Mouse (Mus musculus): ENCODE results near the gene Shank1. TPM values are rescaled to one million over a fixed set of nuclear protein-coding genes. Genes with fewer than 3 reads are reported as not detected.

Gene Shank1
- total RNA-seq, 2 experiments from 2014 or later: 0.23 TPM; not detected in 1

GRCm38 (mm10) chr7:44405346-44406014, 95.4 kb downstream of the Shank1 start:
- ATAC-seq (replicated peaks; ENCODE audit: low FRiP score, poor library complexity, severe bottlenecking): peak; percentile 62; the same call in 1 of the 2 replicates

- ATAC-seq (replicated peaks; ENCODE audit: low FRiP score, poor library complexity, severe bottlenecking): no peak
These were observed 95.9 kb downstream of the Shank1 start for GRCm38 (mm10) chr7:44406015-44406355.

Other genes starting within 250 kb of the Shank1 start
- gene Klk1b21, start 207.9 kb upstream of the Shank1 start, total RNA-seq (2015; ENCODE audit: low replicate concordance): not detected in 2 replicates
- gene Klk1b21, start 207.9 kb upstream of the Shank1 start, total RNA-seq (2017; ENCODE audit: low replicate concordance): not detected in 2 replicates
- gene Klk1b22, start 197.6 kb upstream of the Shank1 start, total RNA-seq (2015; ENCODE audit: low replicate concordance): not detected in 2 replicates
- not detected in 2 replicates for gene Klk1b22, start 197.6 kb upstream of the Shank1 start, total RNA-seq (2017; ENCODE audit: low replicate concordance)
- gene Klk1b16, start 173.5 kb upstream of the Shank1 start, total RNA-seq (2015; ENCODE audit: low replicate concordance): not detected in 2 replicates
- gene Klk1b16, start 173.5 kb upstream of the Shank1 start, total RNA-seq (2017; ENCODE audit: low replicate concordance): not detected in 2 replicates
- not detected in 2 replicates for gene Klk1b24, start 122.0 kb upstream of the Shank1 start, total RNA-seq (2015; ENCODE audit: low replicate concordance)
- not detected in 2 replicates for gene Klk1b24, start 122.0 kb upstream of the Shank1 start, total RNA-seq (2017; ENCODE audit: low replicate concordance)
- gene Klk1b3, start 112.1 kb upstream of the Shank1 start, total RNA-seq (2015; ENCODE audit: low replicate concordance): not detected in 2 replicates
- gene Klk1b3, start 112.1 kb upstream of the Shank1 start, total RNA-seq (2017; ENCODE audit: low replicate concordance): not detected in 2 replicates
- not detected in 2 replicates for gene Klk1b4, start 102.8 kb upstream of the Shank1 start, total RNA-seq (2015; ENCODE audit: low replicate concordance)
- gene Klk1b4, start 102.8 kb upstream of the Shank1 start, total RNA-seq (2017; ENCODE audit: low replicate concordance): not detected in 2 replicates
- not detected in 2 replicates for gene Klk1b5, start 94.3 kb upstream of the Shank1 start, total RNA-seq (2015; ENCODE audit: low replicate concordance)
- gene Klk1b5, start 94.3 kb upstream of the Shank1 start, total RNA-seq (2017; ENCODE audit: low replicate concordance): not detected in 2 replicates
- gene Klk1, start 84.9 kb upstream of the Shank1 start, total RNA-seq (2015; ENCODE audit: low replicate concordance): not detected in 2 replicates
- not detected in 2 replicates for gene Klk1, start 84.9 kb upstream of the Shank1 start, total RNA-seq (2017; ENCODE audit: low replicate concordance)
- not detected in 2 replicates for gene Gm36864, start 74.1 kb upstream of the Shank1 start, total RNA-seq (2015; ENCODE audit: low replicate concordance)
- not detected in 2 replicates for gene Gm36864, start 74.1 kb upstream of the Shank1 start, total RNA-seq (2017; ENCODE audit: low replicate concordance)
- gene 1700028J19Rik, start 63.6 kb upstream of the Shank1 start, total RNA-seq (2015; ENCODE audit: low replicate concordance): not detected in 2 replicates
- 0.90 and 2.2 TPM in 2 replicates for gene 1700028J19Rik, start 63.6 kb upstream of the Shank1 start, total RNA-seq (2017; ENCODE audit: low replicate concordance)
- gene 2410002F23Rik, start 63.5 kb upstream of the Shank1 start, total RNA-seq (2015; ENCODE audit: low replicate concordance): 16.6 and 17.6 TPM in 2 replicates
- 9.2 and 11.4 TPM in 2 replicates for gene 2410002F23Rik, start 63.5 kb upstream of the Shank1 start, total RNA-seq (2017; ENCODE audit: low replicate concordance)
- gene Acp4, start 52.9 kb upstream of the Shank1 start, total RNA-seq (2015; ENCODE audit: low replicate concordance): not detected in 2 replicates
- not detected in 2 replicates for gene Acp4, start 52.9 kb upstream of the Shank1 start, total RNA-seq (2017; ENCODE audit: low replicate concordance)
- not detected in 2 replicates for gene Gm15517, start 48.8 kb upstream of the Shank1 start, total RNA-seq (2015; ENCODE audit: low replicate concordance)
- gene Gm15517, start 48.8 kb upstream of the Shank1 start, total RNA-seq (2017; ENCODE audit: low replicate concordance): not detected in 2 replicates
- gene Clec11a, start 3.4 kb upstream of the Shank1 start, total RNA-seq (2015; ENCODE audit: low replicate concordance): 2.5 TPM in 1 of 2 replicates, not detected in the other
- gene Clec11a, start 3.4 kb upstream of the Shank1 start, total RNA-seq (2017; ENCODE audit: low replicate concordance): not detected in 2 replicates
- gene Syt3, start 73.8 kb downstream of the Shank1 start, total RNA-seq (2015; ENCODE audit: low replicate concordance): not detected in 2 replicates
- gene Syt3, start 73.8 kb downstream of the Shank1 start, total RNA-seq (2017; ENCODE audit: low replicate concordance): not detected in 2 replicates
- gene 1700008O03Rik, start 75.6 kb downstream of the Shank1 start, total RNA-seq (2015; ENCODE audit: low replicate concordance): not detected in 2 replicates
- gene 1700008O03Rik, start 75.6 kb downstream of the Shank1 start, total RNA-seq (2017; ENCODE audit: low replicate concordance): not detected in 2 replicates
- gene Lrrc4b, start 118.8 kb downstream of the Shank1 start, total RNA-seq (2015; ENCODE audit: low replicate concordance): not detected in 2 replicates
- gene Lrrc4b, start 118.8 kb downstream of the Shank1 start, total RNA-seq (2017; ENCODE audit: low replicate concordance): not detected in 2 replicates
- gene Aspdh, start 155.1 kb downstream of the Shank1 start, total RNA-seq (2015; ENCODE audit: low replicate concordance): not detected in 2 replicates
- gene Aspdh, start 155.1 kb downstream of the Shank1 start, total RNA-seq (2017; ENCODE audit: low replicate concordance): 1.4 TPM in 1 of 2 replicates, not detected in the other
- 130 and 183 TPM in 2 replicates for gene Josd2, start 157.7 kb downstream of the Shank1 start, total RNA-seq (2015; ENCODE audit: low replicate concordance)
- 122 and 124 TPM in 2 replicates for gene Josd2, start 157.7 kb downstream of the Shank1 start, total RNA-seq (2017; ENCODE audit: low replicate concordance)
- gene Emc10, start 186.3 kb downstream of the Shank1 start, total RNA-seq (2015; ENCODE audit: low replicate concordance): 81.7 and 90.1 TPM in 2 replicates
- gene Emc10, start 186.3 kb downstream of the Shank1 start, total RNA-seq (2017; ENCODE audit: low replicate concordance): 43.7 and 56.1 TPM in 2 replicates
- gene Fam71e1, start 186.3 kb downstream of the Shank1 start, total RNA-seq (2015; ENCODE audit: low replicate concordance): not detected in 2 replicates
- not detected in 2 replicates for gene Fam71e1, start 186.3 kb downstream of the Shank1 start, total RNA-seq (2017; ENCODE audit: low replicate concordance)
- 1.3 TPM in 1 of 2 replicates, not detected in the other for gene Mybpc2, start 214.4 kb downstream of the Shank1 start, total RNA-seq (2015; ENCODE audit: low replicate concordance)
- not detected in 2 replicates for gene Mybpc2, start 214.4 kb downstream of the Shank1 start, total RNA-seq (2017; ENCODE audit: low replicate concordance)
- gene Spib, start 221.8 kb downstream of the Shank1 start, total RNA-seq (2015; ENCODE audit: low replicate concordance): 24.3 and 27.0 TPM in 2 replicates
- 15.3 and 17.3 TPM in 2 replicates for gene Spib, start 221.8 kb downstream of the Shank1 start, total RNA-seq (2017; ENCODE audit: low replicate concordance)
- gene Pold1, start 238.6 kb downstream of the Shank1 start, total RNA-seq (2015; ENCODE audit: low replicate concordance): 62.9 and 75.7 TPM in 2 replicates
- gene Pold1, start 238.6 kb downstream of the Shank1 start, total RNA-seq (2017; ENCODE audit: low replicate concordance): 39.6 and 53.8 TPM in 2 replicates
- 57.3 and 105 TPM in 2 replicates for gene Nr1h2, start 243.7 kb downstream of the Shank1 start, total RNA-seq (2015; ENCODE audit: low replicate concordance)
- 59.3 and 81.4 TPM in 2 replicates for gene Nr1h2, start 243.7 kb downstream of the Shank1 start, total RNA-seq (2017; ENCODE audit: low replicate concordance)